Mouse (Mus musculus): ENCODE results near the gene Kcnip1. TPM values are rescaled to one million over a fixed set of nuclear protein-coding genes. Genes with fewer than 3 reads are reported as not detected.

Kcnip1 gene
- total RNA-seq, 2 experiments from 2014 or later, result 28.1 TPM

DNA sequence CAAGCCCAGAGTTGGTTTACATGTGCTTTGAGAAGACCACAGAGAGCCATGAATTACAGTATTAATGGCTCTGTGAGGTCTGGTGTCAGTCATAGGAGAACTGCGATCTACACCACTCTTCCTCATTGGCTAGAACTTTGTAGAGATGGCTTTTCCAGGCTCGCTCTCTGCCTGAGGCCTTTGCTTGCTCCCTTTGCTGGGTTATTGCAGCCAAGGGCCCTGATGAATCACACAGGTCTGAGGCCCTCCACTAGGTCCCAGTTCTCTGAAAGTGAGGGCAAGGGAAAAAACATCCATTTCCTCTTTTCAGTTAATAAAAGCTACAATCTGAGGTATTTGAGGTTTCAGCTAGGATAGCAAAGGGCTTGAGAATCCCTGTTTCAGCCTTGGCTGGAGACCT is 329.4 kb downstream of the Kcnip1 start:
- intact Hi-C loops (cut with DNase I), result no loop called here
- no peak for TF ChIP-seq CTCF (IDR thresholded peaks at IDR 0.05)
- Histone ChIP-seq H3K27ac (no peak overlapping the region), H3K4me3 (no peak overlapping the region)
- no peak for DNase-seq (ENCODE audit: extremely low spot score in 1 of 2, low spot score in 2 of 2)

DNA sequence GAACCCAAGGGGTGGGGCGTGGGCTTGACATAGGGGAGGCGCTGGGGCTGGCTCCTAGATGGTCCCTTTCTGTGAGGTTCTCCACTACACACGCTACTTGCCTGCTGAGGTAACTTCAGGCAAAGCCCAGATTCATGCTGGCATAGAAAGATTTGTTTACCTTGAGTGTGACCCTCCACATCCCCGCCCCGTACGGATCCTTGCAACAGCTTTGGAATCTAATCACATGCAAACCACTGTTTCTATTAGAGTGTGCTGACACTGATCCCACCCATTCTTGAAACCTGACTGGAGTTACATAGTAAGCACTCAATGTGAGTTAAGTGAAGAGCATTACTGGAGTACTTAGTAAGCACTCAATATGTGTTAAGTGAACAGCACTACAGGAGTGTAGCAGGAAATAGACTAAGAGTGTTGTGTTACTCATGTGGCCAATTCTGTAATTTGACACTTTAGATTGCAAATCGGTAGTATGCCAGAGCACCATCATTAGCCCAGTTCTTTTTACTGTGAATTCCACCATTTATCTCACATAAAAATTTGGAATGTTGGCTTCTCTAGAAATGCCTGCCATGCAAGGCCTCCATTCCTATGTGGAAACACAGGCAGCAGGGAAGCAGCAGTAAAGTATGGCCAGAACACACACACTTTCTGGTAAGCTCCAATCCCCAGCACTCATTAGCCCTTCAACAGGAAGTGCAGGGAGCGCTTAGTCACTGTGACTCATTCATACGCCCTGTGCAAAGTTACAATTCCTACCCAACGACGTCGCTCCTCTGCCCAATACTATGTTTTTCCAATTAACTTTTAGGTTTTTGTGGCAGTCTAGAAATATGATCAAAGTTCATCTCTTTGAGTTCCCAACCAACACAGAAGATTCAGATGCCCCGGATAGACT is 332.7 kb downstream of the Kcnip1 start:
- H3K4me3 ChIP-seq, result no peak overlapping the region
- intact Hi-C loops (cut with DNase I), result no loop called here
- no peak for DNase-seq (ENCODE audit: extremely low spot score in 1 of 2, low spot score in 2 of 2)
- no peak for TF ChIP-seq CTCF (IDR thresholded peaks at IDR 0.05)
- H3K27ac ChIP-seq, result no peak overlapping the region

DNA sequence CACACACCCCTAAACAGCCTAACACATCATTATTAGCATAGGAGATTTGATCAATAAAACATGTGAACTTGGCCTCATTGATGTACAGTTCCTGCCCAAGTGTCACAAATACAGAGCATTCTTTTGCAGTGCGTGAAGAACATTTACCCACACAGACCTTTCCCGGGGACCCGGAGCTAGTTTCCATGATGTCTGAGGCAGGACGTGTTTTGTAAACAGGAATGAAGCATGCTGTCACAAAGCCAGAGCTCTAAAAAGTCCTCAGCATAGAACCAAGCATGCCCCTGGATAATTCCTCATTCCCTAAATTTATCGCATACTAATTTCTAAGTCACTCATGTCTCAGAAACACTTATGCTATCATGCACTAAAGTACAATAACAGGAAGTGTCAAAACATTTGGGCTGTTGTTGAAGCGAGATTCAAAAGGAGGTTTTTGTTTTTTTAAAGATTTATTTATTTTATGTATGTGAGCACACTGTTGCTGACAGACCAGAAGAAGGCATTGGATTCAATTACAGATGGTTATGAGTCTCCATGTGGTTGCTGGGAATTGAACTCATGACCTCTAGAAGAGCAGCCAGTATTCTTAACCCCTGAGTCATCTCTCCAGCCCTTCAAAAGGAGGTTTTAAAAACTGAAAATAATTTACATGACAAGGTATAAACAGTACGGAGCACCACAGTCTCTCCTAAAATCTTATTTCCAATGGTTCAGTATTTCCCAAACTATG is 336.9 kb downstream of the Kcnip1 start:
- no peak for DNase-seq (ENCODE audit: extremely low spot score in 1 of 2, low spot score in 2 of 2)
- no peak overlapping the region for H3K27ac ChIP-seq
- no peak overlapping the region for H3K4me3 ChIP-seq
- intact Hi-C loops (cut with DNase I), result no loop called here
- TF ChIP-seq CTCF (IDR thresholded peaks at IDR 0.05), result no peak

DNA sequence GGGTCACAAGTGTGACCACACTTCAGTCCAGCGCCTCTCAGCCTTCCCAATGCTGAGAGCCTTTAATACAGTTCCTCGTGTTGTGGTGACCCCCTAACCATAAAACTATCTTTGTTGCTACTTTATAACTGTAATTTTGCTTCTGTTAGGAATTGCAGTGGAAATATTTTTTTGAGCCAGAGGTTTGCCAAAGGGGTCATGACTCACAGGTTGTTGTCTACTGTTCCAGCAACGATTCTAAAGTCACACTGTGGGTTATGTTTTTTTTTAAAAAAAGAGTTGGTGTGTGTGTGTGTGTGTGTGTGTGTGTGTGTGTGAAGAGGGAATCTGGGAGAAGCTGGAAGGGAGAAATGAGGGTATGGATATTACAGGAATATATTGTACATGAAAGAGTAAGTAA is 337.7 kb downstream of the Kcnip1 start:
- TF ChIP-seq CTCF (IDR thresholded peaks at IDR 0.05), result no peak
- intact Hi-C loops (cut with DNase I), result no loop called here
- DNase-seq (ENCODE audit: extremely low spot score in 1 of 2, low spot score in 2 of 2), result no peak
- Histone ChIP-seq H3K27ac (no peak overlapping the region), H3K4me3 (no peak overlapping the region)

DNA sequence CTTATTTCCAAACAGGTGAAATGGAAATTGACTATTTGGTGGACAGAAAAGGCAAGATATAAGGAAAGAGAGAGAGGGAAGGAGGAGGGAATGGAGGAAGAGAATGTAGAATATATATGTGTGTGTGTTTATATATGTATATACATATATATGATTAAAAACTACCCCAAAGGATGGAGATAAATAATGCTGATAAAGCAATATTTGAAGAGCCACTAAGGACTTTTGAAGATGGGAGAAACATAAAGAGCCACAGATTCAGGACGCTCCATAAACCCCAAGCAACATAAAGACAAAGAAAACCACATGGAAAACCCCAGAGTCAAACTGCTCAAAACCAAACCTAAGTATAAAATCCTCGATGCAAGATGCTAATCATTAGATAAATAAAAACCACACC is 338.5 kb downstream of the Kcnip1 start:
- intact Hi-C loops (cut with DNase I), result loop anchor here (5.0 kb wide), 1 partner anchor 68 kb away; no protein-coding TSS in a partner anchor
- no peak for DNase-seq (ENCODE audit: extremely low spot score in 1 of 2, low spot score in 2 of 2)
- TF ChIP-seq CTCF (IDR thresholded peaks at IDR 0.05), result no peak
- H3K27ac ChIP-seq, result no peak overlapping the region
- no peak overlapping the region for H3K4me3 ChIP-seq

DNA sequence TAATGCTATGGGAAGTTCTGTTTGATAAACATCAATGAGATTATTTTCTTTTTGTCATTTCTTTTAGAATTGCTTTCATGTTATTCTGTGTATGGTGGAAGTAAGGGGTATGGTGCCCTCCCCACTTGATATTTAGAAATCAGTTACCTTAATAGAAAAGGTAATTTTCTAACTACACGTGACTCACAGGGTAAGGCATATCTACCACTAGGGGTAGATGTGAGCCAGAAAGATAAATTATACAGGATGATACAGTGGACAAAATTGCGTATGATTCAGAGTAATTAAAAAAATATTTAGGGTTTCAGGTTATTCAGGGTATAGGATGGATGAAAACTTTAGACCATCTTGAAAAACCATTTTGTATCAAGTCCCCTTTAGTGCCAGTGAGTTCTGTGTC is 343.6 kb downstream of the Kcnip1 start:
- no peak for DNase-seq (ENCODE audit: extremely low spot score in 1 of 2, low spot score in 2 of 2)
- no peak overlapping the region for H3K27ac ChIP-seq
- no peak overlapping the region for H3K4me3 ChIP-seq
- peak; percentile 42 for TF ChIP-seq CTCF (IDR thresholded peaks at IDR 0.05)
- intact Hi-C loops (cut with DNase I), result no loop called here

DNA sequence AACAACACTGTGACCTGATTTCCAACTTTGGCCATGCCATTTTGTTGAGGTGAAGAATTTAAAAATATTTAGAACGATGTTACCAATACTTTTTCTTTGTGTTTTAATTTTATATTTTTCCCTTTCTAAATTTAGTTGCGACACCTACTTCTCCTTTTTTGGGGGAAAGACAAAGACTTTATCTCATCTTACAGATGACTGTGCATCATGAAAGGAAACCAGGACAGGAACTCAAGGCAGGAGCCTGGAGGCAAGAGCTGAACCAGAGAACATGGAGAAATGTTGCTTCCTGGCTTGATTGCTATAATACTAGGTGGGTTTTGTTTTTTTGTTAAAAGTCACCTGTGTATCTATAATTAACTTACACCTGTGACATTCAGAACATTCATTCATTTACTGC is 355.8 kb downstream of the Kcnip1 start:
- no peak overlapping the region for H3K27ac ChIP-seq
- intact Hi-C loops (cut with DNase I), result no loop called here
- H3K4me3 ChIP-seq, result no peak overlapping the region
- no peak for DNase-seq (ENCODE audit: extremely low spot score in 1 of 2, low spot score in 2 of 2)
- no peak for TF ChIP-seq CTCF (IDR thresholded peaks at IDR 0.05)

DNA sequence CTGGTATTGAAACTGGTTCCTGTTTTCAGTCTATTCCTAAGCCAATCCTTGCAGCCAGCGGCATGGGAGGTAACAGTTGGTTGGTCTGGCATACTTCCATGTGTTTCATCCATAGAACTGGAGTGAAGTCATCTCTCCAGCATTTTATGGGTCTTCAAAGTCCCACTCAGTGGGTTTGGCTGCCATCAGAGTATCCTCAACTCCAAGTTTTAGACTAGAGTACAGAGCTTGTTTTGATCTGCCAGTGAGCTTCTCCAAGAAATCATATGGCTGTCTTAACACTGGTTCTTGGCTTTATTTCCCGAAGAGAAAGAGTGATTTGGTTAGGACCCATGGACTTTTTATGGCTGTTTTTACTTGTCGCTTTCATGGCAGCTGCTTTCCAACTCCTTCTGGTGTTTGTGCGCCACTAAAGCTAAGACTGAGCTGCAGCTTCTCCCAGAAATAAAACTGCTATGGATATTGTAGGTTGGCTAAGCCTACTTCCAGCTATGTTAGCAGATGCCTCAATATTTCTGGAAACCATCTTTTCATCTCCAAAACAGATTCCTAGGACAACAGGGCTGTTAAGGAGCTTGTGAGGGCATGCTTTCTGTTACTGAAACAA is 365.7 kb downstream of the Kcnip1 start:
- Histone ChIP-seq H3K4me3 (no peak overlapping the region), H3K27ac (no peak overlapping the region)
- no peak for DNase-seq (ENCODE audit: extremely low spot score in 1 of 2, low spot score in 2 of 2)
- intact Hi-C loops (cut with DNase I), result no loop called here
- TF ChIP-seq CTCF (IDR thresholded peaks at IDR 0.05), result no peak

DNA sequence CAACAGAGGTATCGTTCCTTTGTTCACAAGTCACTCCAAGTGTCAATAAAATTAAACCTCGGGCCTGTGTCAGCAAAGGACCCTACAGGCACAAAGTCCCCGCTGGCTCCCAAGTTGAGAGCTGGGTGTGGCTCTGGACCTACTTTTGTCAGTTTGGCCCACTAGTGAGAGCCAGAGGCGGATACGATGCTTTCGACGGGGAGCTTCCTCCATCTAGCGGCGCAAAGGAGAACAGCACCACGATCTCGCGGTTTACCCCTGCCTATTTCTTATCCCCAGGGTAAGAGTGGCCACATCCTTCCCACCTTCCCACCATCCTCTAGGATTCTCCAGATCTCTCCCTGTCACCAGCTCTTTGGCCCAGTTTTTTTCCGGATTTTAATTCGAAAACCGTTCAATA is 378.7 kb downstream of the Kcnip1 start:
- Histone ChIP-seq H3K27ac (no peak overlapping the region), H3K4me3 (no peak overlapping the region)
- peak; percentile 89 for TF ChIP-seq CTCF (IDR thresholded peaks at IDR 0.05)
- intact Hi-C loops (cut with DNase I), result loop anchor here (1.0 to 10.0 kb wide), 4 partner anchors 43 to 438 kb away; no protein-coding TSS in a partner anchor
- peak; percentile 70 to 73 for DNase-seq (ENCODE audit: extremely low spot score in 1 of 2, low spot score in 2 of 2)

DNA sequence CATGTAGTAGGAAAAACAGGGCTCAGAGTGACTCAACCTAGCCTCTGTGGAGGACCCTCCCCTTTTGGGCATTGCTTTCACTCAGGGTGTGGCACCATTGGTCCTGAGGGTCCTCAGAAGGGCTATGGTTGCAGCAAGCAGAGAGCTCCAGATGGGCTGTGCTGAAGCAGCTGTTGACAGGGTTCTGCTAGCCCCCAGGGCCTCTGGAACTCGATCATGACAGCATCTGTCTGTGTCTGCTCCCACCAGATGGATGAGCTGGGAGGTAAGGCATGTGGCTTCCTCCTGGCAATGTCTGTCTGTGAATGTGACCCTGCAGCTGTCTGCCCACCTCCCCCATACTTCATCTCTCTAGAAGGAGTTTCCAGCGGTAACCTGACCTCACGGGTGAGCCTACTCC is 385.2 kb downstream of the Kcnip1 start:
- no peak overlapping the region for H3K4me3 ChIP-seq
- no peak for DNase-seq (ENCODE audit: extremely low spot score in 1 of 2, low spot score in 2 of 2)
- no peak for TF ChIP-seq CTCF (IDR thresholded peaks at IDR 0.05)
- intact Hi-C loops (cut with DNase I), result no loop called here
- H3K27ac ChIP-seq, result no peak overlapping the region

DNA sequence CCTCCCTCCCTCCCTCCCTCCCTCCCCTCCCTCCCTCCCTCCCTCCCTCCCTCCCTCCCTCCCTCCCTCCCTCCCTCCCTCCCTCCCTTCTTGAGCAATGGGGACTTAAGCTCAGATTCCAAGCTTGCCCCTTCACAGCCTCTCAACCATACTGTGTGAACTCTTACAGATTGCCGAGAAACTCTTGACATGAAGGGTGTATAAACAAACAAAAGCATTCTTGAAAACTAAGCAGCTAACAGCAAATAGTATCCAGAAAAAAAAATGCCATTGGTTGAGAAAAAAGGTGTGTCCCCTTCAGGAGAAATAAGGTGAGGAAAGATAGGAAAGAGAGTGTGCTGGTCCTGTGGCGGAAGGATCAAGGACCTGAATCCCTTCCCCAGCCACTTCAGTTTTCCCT is 389.8 kb downstream of the Kcnip1 start:
- intact Hi-C loops (cut with DNase I), result no loop called here
- TF ChIP-seq CTCF (IDR thresholded peaks at IDR 0.05), result no peak
- no peak for DNase-seq (ENCODE audit: extremely low spot score in 1 of 2, low spot score in 2 of 2)
- Histone ChIP-seq H3K27ac (no peak overlapping the region), H3K4me3 (no peak overlapping the region)

DNA sequence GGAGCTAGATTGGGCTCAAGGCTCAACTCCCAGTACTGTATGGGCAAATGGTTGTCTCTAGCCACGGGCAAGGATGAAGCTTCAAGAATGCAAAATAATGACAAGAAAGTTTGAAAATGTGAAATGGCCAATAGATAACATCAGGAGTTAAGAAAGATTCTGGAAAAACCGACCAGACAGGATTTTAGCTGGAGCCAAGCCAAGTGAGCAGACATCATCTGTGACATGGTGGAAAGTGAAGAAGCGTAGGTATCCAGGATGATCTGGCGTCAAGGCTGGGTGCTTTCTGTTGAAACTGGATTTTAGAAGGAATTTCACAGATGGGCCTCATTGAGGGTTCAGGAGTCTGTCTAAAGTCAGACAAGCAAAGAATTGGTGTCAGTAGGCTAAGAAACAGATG is 394.0 kb downstream of the Kcnip1 start, which contains the start of gene D130052B06Rik:
D130052B06Rik (plus strand) TSS at position 317 of the 400 bp plus-strand sequence.
- H3K4me3 ChIP-seq, result no peak within 1 kb of the TSS
- no peak for DNase-seq (ENCODE audit: extremely low spot score in 1 of 2, low spot score in 2 of 2)
- intact Hi-C loops (cut with DNase I), result no loop called here
- TF ChIP-seq CTCF (IDR thresholded peaks at IDR 0.05), result no peak
- H3K27ac ChIP-seq, result no peak within 1 kb of the TSS

All from left cerebral cortex, adult 2 months (tissue).